Mouse (Mus musculus): ENCODE data around the gene Atg4d. TPM values are rescaled to one million over a fixed set of nuclear protein-coding genes. Genes with fewer than 3 reads are reported as not detected.

Atg4d gene
- polyA plus RNA-seq, 1 experiment: 27.5 TPM

- Histone ChIP-seq H3K27me3 (ENCODE audit: control insufficient read depth, insufficient read depth, low read length) (no peaks in the 10 kb centered on the region), H3K4me1 (ENCODE audit: control insufficient read depth, insufficient read depth, low read length) (peaks cover 17% of the 10 kb centered on the region), H3K27ac (ENCODE audit: control insufficient read depth, insufficient read depth, low read depth, low read length) (no peak overlapping the region), H3K4me3 (ENCODE audit: control insufficient read depth, low read depth, low read length) (peak overlapping the region; percentile 52; the same call in 1 of the 2 replicates), H3K36me3 (ENCODE audit: control insufficient read depth, insufficient read depth, low read length) (no peaks in the 10 kb centered on the region)
- TF ChIP-seq POLR2A (IDR thresholded peaks at IDR 0.05; ENCODE audit: control insufficient read depth, low read depth, low read length) (no peak), CTCF (IDR thresholded peaks at IDR 0.05; ENCODE audit: control insufficient read depth, insufficient read depth, insufficient replicate concordance, low read depth, low read length) (no peak)
Observed at GRCm38 (mm10) chr9:21292271-21292670, 27.2 kb downstream of the Atg4d start.

- H3K36me3 ChIP-seq (ENCODE audit: control insufficient read depth, insufficient read depth, low read length): no peaks in the 10 kb centered on the region
- no peak overlapping the region for H3K27ac ChIP-seq (ENCODE audit: control insufficient read depth, insufficient read depth, low read depth, low read length)
- H3K27me3 ChIP-seq (ENCODE audit: control insufficient read depth, insufficient read depth, low read length): no peaks in the 10 kb centered on the region
- H3K4me1 ChIP-seq (ENCODE audit: control insufficient read depth, insufficient read depth, low read length): no peaks in the 10 kb centered on the region
- H3K4me3 ChIP-seq (ENCODE audit: control insufficient read depth, low read depth, low read length): no peak overlapping the region
- no peak for TF ChIP-seq CTCF (IDR thresholded peaks at IDR 0.05; ENCODE audit: control insufficient read depth, insufficient read depth, insufficient replicate concordance, low read depth, low read length)
- TF ChIP-seq POLR2A (IDR thresholded peaks at IDR 0.05; ENCODE audit: control insufficient read depth, low read depth, low read length): no peak
Observed at GRCm38 (mm10) chr9:21299014-21299413, 33.9 kb downstream of the Atg4d start.

GRCm38 (mm10) chr9:21305065-21305464 is 40.0 kb downstream of the Atg4d start:
- Histone ChIP-seq H3K4me1 (ENCODE audit: control insufficient read depth, insufficient read depth, low read length) (peaks cover 9% of the 10 kb centered on the region), H3K27ac (ENCODE audit: control insufficient read depth, insufficient read depth, low read depth, low read length) (no peak overlapping the region), H3K4me3 (ENCODE audit: control insufficient read depth, low read depth, low read length) (no peak overlapping the region), H3K27me3 (ENCODE audit: control insufficient read depth, insufficient read depth, low read length) (no peaks in the 10 kb centered on the region), H3K36me3 (ENCODE audit: control insufficient read depth, insufficient read depth, low read length) (no peaks in the 10 kb centered on the region)
- TF ChIP-seq CTCF (IDR thresholded peaks at IDR 0.05; ENCODE audit: control insufficient read depth, insufficient read depth, insufficient replicate concordance, low read depth, low read length) (no peak), POLR2A (IDR thresholded peaks at IDR 0.05; ENCODE audit: control insufficient read depth, low read depth, low read length) (no peak)

GRCm38 (mm10) chr9:21309150-21309741 is 44.2 kb downstream of the Atg4d start:
- Histone ChIP-seq H3K4me3 (ENCODE audit: control insufficient read depth, low read depth, low read length) (peak overlapping the region; percentile 35), H3K36me3 (ENCODE audit: control insufficient read depth, insufficient read depth, low read length) (no peaks in the 10 kb centered on the region), H3K4me1 (ENCODE audit: control insufficient read depth, insufficient read depth, low read length) (peaks cover 19% of the 10 kb centered on the region), H3K27me3 (ENCODE audit: control insufficient read depth, insufficient read depth, low read length) (no peaks in the 10 kb centered on the region), H3K27ac (ENCODE audit: control insufficient read depth, insufficient read depth, low read depth, low read length) (peak overlapping the region; percentile 55)
- no peak for TF ChIP-seq POLR2A (IDR thresholded peaks at IDR 0.05; ENCODE audit: control insufficient read depth, low read depth, low read length)
- no peak for TF ChIP-seq CTCF (IDR thresholded peaks at IDR 0.05; ENCODE audit: control insufficient read depth, insufficient read depth, insufficient replicate concordance, low read depth, low read length)

GRCm38 (mm10) chr9:21311695-21312094 is 46.6 kb downstream of the Atg4d start:
- Histone ChIP-seq H3K27me3 (ENCODE audit: control insufficient read depth, insufficient read depth, low read length) (no peaks in the 10 kb centered on the region), H3K4me1 (ENCODE audit: control insufficient read depth, insufficient read depth, low read length) (peaks cover 19% of the 10 kb centered on the region), H3K4me3 (ENCODE audit: control insufficient read depth, low read depth, low read length) (no peak overlapping the region; the same call in 1 of the 2 replicates), H3K27ac (ENCODE audit: control insufficient read depth, insufficient read depth, low read depth, low read length) (no peak overlapping the region), H3K36me3 (ENCODE audit: control insufficient read depth, insufficient read depth, low read length) (no peaks in the 10 kb centered on the region)
- TF ChIP-seq POLR2A (IDR thresholded peaks at IDR 0.05; ENCODE audit: control insufficient read depth, low read depth, low read length) (no peak), CTCF (IDR thresholded peaks at IDR 0.05; ENCODE audit: control insufficient read depth, insufficient read depth, insufficient replicate concordance, low read depth, low read length) (no peak)

- peaks cover 19% of the 10 kb centered on the region for H3K4me1 ChIP-seq (ENCODE audit: control insufficient read depth, insufficient read depth, low read length)
- TF ChIP-seq CTCF (IDR thresholded peaks at IDR 0.05; ENCODE audit: control insufficient read depth, insufficient read depth, insufficient replicate concordance, low read depth, low read length) (no peak), POLR2A (IDR thresholded peaks at IDR 0.05; ENCODE audit: control insufficient read depth, low read depth, low read length) (no peak)
- peak within 1 kb of the TSS; percentile 54 for H3K4me3 ChIP-seq (ENCODE audit: control insufficient read depth, low read depth, low read length)
- no peaks in the 10 kb centered on the region for H3K36me3 ChIP-seq (ENCODE audit: control insufficient read depth, insufficient read depth, low read length)
- no peak within 1 kb of the TSS for H3K27ac ChIP-seq (ENCODE audit: control insufficient read depth, insufficient read depth, low read depth, low read length)
- H3K27me3 ChIP-seq (ENCODE audit: control insufficient read depth, insufficient read depth, low read length): no peaks in the 10 kb centered on the region
Observed at GRCm38 (mm10) chr9:21312134-21312533, 47.0 kb downstream of the Atg4d start, which contains the start of gene Ap1m2. Ap1m2 (minus strand) TSS chr9:21312337.

GRCm38 (mm10) chr9:21313394-21313793 is 48.3 kb downstream of the Atg4d start:
- no peak for TF ChIP-seq POLR2A (IDR thresholded peaks at IDR 0.05; ENCODE audit: control insufficient read depth, low read depth, low read length)
- peak; percentile 94 for TF ChIP-seq CTCF (IDR thresholded peaks at IDR 0.05; ENCODE audit: control insufficient read depth, insufficient read depth, insufficient replicate concordance, low read depth, low read length)
- H3K4me1 ChIP-seq (ENCODE audit: control insufficient read depth, insufficient read depth, low read length): peaks cover 19% of the 10 kb centered on the region
- H3K4me3 ChIP-seq (ENCODE audit: control insufficient read depth, low read depth, low read length): no peak overlapping the region
- no peaks in the 10 kb centered on the region for H3K27me3 ChIP-seq (ENCODE audit: control insufficient read depth, insufficient read depth, low read length)
- H3K36me3 ChIP-seq (ENCODE audit: control insufficient read depth, insufficient read depth, low read length): no peaks in the 10 kb centered on the region
- no peak overlapping the region for H3K27ac ChIP-seq (ENCODE audit: control insufficient read depth, insufficient read depth, low read depth, low read length)
